ENCODE assay signal across 20 mouse cellular contexts in the genomic region with DNA sequence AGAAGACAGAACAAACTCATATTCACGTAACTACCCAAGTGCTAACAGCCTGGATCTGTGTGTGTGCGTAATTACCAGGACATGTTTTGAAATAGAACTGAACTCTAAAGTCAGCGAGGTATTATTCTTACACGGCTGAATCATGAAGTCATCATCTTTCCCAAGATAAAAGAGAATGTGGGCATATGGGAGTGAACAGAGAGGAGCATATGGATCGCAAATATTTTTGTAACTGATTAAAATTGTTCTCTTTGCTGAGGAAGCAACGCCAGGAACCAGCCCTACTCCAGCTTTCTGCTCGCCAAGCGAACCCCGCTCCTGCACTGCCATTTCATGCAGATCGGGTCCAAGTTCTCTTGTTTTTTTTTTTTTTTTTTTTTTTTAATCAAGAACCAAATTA. TPM values are rescaled to one million over a fixed set of nuclear protein-coding genes. Genes with fewer than 3 reads are reported as not detected.
A peak's percentile ranks its signal among the peaks of the same experiment; 100 is the strongest.
DNase-seq lines count a peak whose midpoint lies in the region; ATAC-seq and TF ChIP-seq lines count a peak whose summit lies in the region.
"Had no signal": no experiment of that assay in that cellular context is flagged by ENCODE, and none has a peak within 500 bp of the region (broad histone marks: within the 10 kb centered on the region; RNA-seq: fewer than 3 reads in every experiment).

No protein-coding gene starts in this region.

- DNase-seq in cerebellum, adult 2 months = peak; percentile 60 to 81
- no peak for DNase-seq in cerebellum, postnatal 14 days
- DNase-seq in frontal cortex, adult 2 months (ENCODE audit: extremely low spot score in 1 of 2, low spot score in 1 of 2) = peak; percentile 71 to 82
- no peak for DNase-seq in frontal cortex, postnatal 10 days (ENCODE audit: low spot score in 2 of 2)
- no peak for DNase-seq in neural tube, embryonic 10.5 days (ENCODE audit: extremely low spot score, low spot score)
- peak; percentile 50 for DNase-seq in right cerebral cortex, postnatal 14 days
- DNase-seq in lung, postnatal 0 days (ENCODE audit: low spot score) = no peak
- DNase-seq: gastrocnemius, postnatal 36 days; heart, postnatal 36 days; kidney, adult 8-10 months; kidney, postnatal 36 days; liver, embryonic 13.5 days; lung, postnatal 10 days; thymus, adult 2 months had no signal

- H3K4me1 ChIP-seq in cerebellum, adult 2 months (ENCODE audit: control insufficient read depth, insufficient read depth, low read length) = peaks cover 23% of the 10 kb centered on the region
- H3K4me1 ChIP-seq in neural tube, embryonic 15.5 days = peaks cover 37% of the 10 kb centered on the region
- H3K4me1 ChIP-seq in lung, postnatal 0 days (ENCODE audit: insufficient read depth, low read depth, low read length) = no peaks in the 10 kb centered on the region

- TF ChIP-seq CTCF in cerebellum, adult 2 months (IDR thresholded peaks at IDR 0.05; ENCODE audit: borderline replicate concordance, insufficient read depth, low read depth, low read length) = no peak
- TF ChIP-seq CTCF in lung, postnatal 0 days (IDR thresholded peaks at IDR 0.05) = no peak

- ATAC-seq in neural tube, embryonic 15.5 days (ENCODE audit: low FRiP score) = no peak
- ATAC-seq in lung, postnatal 0 days = no peak
- ATAC-seq: Patski had no signal

- H3K27me3 ChIP-seq in cerebellum, adult 2 months (ENCODE audit: control insufficient read depth, insufficient read depth, low read length) = no peaks in the 10 kb centered on the region
- H3K27me3 ChIP-seq in neural tube, embryonic 15.5 days (replicated peaks) = no peaks in the 10 kb centered on the region
- H3K27me3 ChIP-seq in lung, postnatal 0 days (replicated peaks; ENCODE audit: insufficient read depth, low read length) = no peaks in the 10 kb centered on the region
- H3K27me3 ChIP-seq: heart, embryonic 12.5 days had no signal

- H3K36me3 ChIP-seq in neural tube, embryonic 15.5 days = no peaks in the 10 kb centered on the region; the same call in 1 of the 2 replicates
- no peaks in the 10 kb centered on the region for H3K36me3 ChIP-seq in lung, postnatal 0 days (ENCODE audit: insufficient read depth, low read length)
- H3K36me3 ChIP-seq: embryonic facial prominence, embryonic 12.5 days; heart, embryonic 12.5 days; limb, embryonic 10.5 days; liver, embryonic 13.5 days had no signal

- H3K4me3 ChIP-seq in cerebellum, adult 2 months (replicated peaks; ENCODE audit: insufficient read depth, low read depth, low read length) = peak overlapping the region; percentile 19
- no peak overlapping the region for H3K4me3 ChIP-seq in neural tube, embryonic 15.5 days (replicated peaks)
- no peak overlapping the region for H3K4me3 ChIP-seq in lung, postnatal 0 days (ENCODE audit: low read depth, low read length)
- H3K4me3 ChIP-seq: embryonic facial prominence, embryonic 12.5 days; heart, embryonic 12.5 days; limb, embryonic 10.5 days; liver, embryonic 13.5 days; myocyte had no signal

- no peak overlapping the region for H3K4me2 ChIP-seq in neural tube, embryonic 15.5 days
- no peak overlapping the region for H3K4me2 ChIP-seq in lung, postnatal 0 days (replicated peaks; ENCODE audit: low read depth, low read length)
- H3K4me2 ChIP-seq: embryonic facial prominence, embryonic 12.5 days; heart, embryonic 12.5 days; liver, embryonic 13.5 days had no signal

- no peaks in the 10 kb centered on the region for H3K9me3 ChIP-seq in neural tube, embryonic 15.5 days (replicated peaks)
- H3K9me3 ChIP-seq in lung, postnatal 0 days (ENCODE audit: low read length) = no peaks in the 10 kb centered on the region
- H3K9me3 ChIP-seq: embryonic facial prominence, embryonic 12.5 days; heart, embryonic 12.5 days; limb, embryonic 10.5 days; liver, embryonic 13.5 days had no signal

- TF ChIP-seq EP300 in lung, postnatal 0 days (IDR thresholded peaks at IDR 0.05) = no peak

- no peak for TF ChIP-seq POLR2A in cerebellum, adult 2 months (IDR thresholded peaks at IDR 0.05; ENCODE audit: borderline replicate concordance, insufficient read depth, low read length)

- H3K27ac ChIP-seq in cerebellum, adult 2 months (ENCODE audit: insufficient read depth, low read length) = no peak overlapping the region; the same call in 1 of the 2 replicates
- 0 out of 2 replicates have a peak overlapping the region, but pooled peaks have one; percentile 18 for H3K27ac ChIP-seq in neural tube, embryonic 15.5 days (replicated peaks)
- no peak overlapping the region for H3K27ac ChIP-seq in lung, postnatal 0 days (ENCODE audit: low read length)
- H3K27ac ChIP-seq: embryonic facial prominence, embryonic 12.5 days; limb, embryonic 10.5 days; liver, embryonic 13.5 days had no signal

- 15% methylated on average over 10 of the region's 10 CpGs for WGBS in cerebellum, adult 2 months
- 67% methylated on average over 10 of the region's 10 CpGs for whole genome bisulfite sequencing in neural tube, embryonic 15.5 days
- 82% methylated on average over 10 of the region's 10 CpGs for WGBS in lung, postnatal 0 days

- no peak overlapping the region for H3K9ac ChIP-seq in neural tube, embryonic 15.5 days (replicated peaks)
- H3K9ac ChIP-seq in lung, postnatal 0 days (replicated peaks; ENCODE audit: low read depth) = no peak overlapping the region
- H3K9ac ChIP-seq: embryonic facial prominence, embryonic 12.5 days; heart, embryonic 12.5 days; liver, embryonic 13.5 days had no signal

RNA-seq across cellular contexts. Expression of gene Arpp21, which starts 46.3 kb away (rescaled TPM):
- polyA plus RNA-seq in cerebellum, adult 2 months (2012; rRNA removed) = 116 and 124 TPM in 2 replicates
- polyA plus RNA-seq in frontal cortex, adult 2 months (2012; rRNA removed) = 427 and 434 TPM in 2 replicates
- 50.8 and 68.1 TPM in 2 replicates for polyA plus RNA-seq in neural tube, embryonic 15.5 days (2015; fragmentation: Nextera tagmentation; extraction: Ambion mirVana)
- polyA plus RNA-seq in lung, postnatal 0 days (2015; fragmentation: Nextera tagmentation; extraction: Ambion mirVana) = 0.07 TPM in 1 of 2 replicates, not detected in the other
- polyA plus RNA-seq: Patski had no signal

Comparison
In these comparisons a context has a peak if more than half of its experiments do, and no peak if none do; other contexts are left out.
1. DNase-seq: peak in cerebellum, adult 2 months (2 of 2), frontal cortex, adult 2 months (2 of 2) and right cerebral cortex, postnatal 14 days (single experiment); none in cerebellum, postnatal 14 days (0 of 2), frontal cortex, postnatal 10 days (0 of 2), neural tube, embryonic 10.5 days (single experiment) and lung, postnatal 0 days (single experiment).
2. RNA of gene Arpp21, which starts 46.3 kb away (polyA plus RNA-seq): 427 to 434 TPM in frontal cortex, adult 2 months, 116 to 124 TPM in cerebellum, adult 2 months and 50.8 to 68.1 TPM in neural tube, embryonic 15.5 days; 0.07 TPM in lung, postnatal 0 days; every median in the first group is over 10 times any median in the second.